Mouse (Mus musculus) ES-E14 (cell line): ENCODE data around the gene Kcnj9.

ENCODE experiments used
- CHD2 ChIP-seq: IDR thresholded peaks from 2 replicates; pipeline ENCODE4 v1.6.1; 2014; ENCODE audit warnings: mild to moderate bottlenecking, low read depth, low read length, inconsistent platforms
- MAFK ChIP-seq: IDR thresholded peaks from 2 replicates; pipeline ENCODE4 v1.6.1; 2014; ENCODE audit warnings: mild to moderate bottlenecking, low read depth, low read length, inconsistent platforms; ENCODE audit not compliant: insufficient read depth
- ZNF384 ChIP-seq: IDR thresholded peaks from 2 replicates; pipeline ENCODE4 v1.6.1; 2012; ENCODE audit warnings: low read depth, low read length, inconsistent platforms

- TF ChIP-seq MAFK (no peak), CHD2 (no peak), ZNF384 (no peak)
These were observed 2.4 kb downstream of the Kcnj9 start for GRCm38 (mm10) chr1:172326684-172327083.
